Mouse (Mus musculus): ENCODE measurements around the gene Ube2m.
"Not testable (repeated sequence)": the region's sequence is repeated elsewhere in the genome, so short reads cannot be mapped to it uniquely, and the experiment has no call there.

The Ube2m gene

DNA sequence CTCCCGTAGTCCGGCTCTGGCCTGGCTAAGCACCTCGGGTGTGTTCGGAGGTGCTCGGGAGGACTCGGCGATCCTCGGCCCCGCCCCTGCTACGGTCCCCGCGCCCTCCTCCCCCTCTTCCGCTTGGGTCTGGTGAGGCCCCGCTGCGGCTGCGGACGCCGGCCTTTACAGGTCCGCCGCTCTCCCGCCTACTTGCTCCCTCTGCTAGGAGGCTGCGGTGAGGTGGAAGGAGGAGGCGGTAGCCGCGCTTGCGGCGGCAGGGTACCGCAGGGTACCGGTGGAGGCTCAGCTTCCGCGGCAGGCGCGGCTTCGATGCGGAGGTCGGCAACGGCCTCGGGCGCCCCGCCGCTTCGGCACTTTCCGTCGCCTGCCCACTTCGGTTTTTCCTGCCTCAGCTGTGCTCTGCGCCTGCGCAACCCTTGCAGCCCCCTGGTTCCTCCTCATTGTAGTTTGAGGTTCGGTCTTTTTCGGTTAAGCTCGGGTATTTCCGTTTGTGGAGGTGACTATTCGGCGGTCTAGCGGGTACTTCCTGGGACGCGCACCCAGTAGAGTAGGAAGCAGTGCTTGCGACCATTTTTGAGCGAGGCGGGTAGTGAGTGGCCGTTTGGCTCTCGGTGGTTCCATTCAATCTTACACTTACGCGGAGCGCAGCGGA, at the start of gene Ube2m:
TSS of gene Ube2m (minus strand) at position 375 of the 655 bp plus-strand sequence.
- DNase-seq (ENCODE audit: low read depth) = peak; percentile 99

DNA sequence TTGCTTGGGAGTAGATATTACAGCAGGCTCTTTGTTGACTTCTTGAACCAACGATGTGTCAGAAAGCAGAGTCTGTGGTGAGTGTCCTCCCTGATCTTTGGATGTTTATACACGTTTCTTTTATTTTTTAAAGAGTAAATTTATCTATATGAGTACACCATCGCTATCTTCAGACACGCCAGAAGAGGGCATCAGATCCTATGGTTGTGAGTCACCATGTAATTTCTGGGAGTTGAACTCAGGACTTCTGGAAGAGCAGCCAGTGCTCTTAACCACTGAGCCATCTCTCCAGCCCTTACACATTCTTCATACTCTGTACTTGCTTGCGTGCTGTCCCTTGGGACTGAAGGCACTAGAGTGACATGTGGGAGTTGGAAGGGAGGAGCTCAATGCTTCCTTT, 34.2 kb upstream of the Ube2m start:
- no peak for DNase-seq (ENCODE audit: low read depth)

- not testable (repeated sequence) for DNase-seq (ENCODE audit: low read depth)
Observed at GRCm38 (mm10) chr7:13063399-13063798, 25.3 kb upstream of the Ube2m start.

- no peak for DNase-seq (ENCODE audit: low read depth)
Observed at GRCm38 (mm10) chr7:13059536-13059935, 21.5 kb upstream of the Ube2m start.

DNA sequence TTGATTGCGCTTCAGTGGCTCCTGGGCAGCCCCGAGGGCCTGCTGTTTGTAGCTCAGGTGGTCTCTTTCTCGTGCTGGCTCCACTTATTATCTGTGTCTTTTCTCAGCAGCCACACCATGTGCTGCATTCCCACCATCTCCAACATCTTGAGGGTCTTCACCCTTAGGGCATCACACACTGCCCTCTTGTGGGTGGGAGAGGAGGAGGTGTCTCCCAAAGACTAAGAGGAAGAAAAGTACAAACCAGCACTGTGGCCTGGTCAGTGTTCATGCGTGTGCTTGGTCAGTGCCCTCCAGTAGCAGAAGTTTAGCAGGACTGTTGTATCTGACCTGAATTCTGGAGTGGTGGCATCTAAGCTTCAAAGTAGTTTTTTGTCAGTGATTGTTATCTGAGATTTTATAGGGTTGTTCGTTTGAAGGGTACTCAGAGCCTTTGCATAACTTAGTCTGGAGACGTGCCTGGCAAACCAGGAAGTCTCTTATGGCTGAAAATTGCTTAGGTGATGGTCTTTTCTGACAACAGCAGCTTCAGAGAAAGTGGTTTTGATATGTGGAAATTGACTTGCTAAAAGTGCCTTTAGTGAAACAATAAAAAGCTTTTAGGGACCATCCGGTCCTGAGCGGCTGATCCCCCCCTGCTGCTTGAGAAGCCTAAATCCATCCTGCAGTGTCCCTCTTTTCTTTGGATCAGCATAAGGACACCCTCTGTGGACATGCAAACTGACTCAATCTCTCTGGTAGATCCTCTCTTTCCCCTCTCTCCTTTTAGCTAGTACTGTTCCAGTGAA, 19.0 kb upstream of the Ube2m start:
- DNase-seq (ENCODE audit: low read depth) = no peak

GRCm38 (mm10) chr7:13054287-13055010, 16.4 kb upstream of the Ube2m start, which contains the start of gene Mzf1:
TSS of gene Mzf1 (minus strand) at chr7:13054764.
- peak; percentile 86 for DNase-seq (ENCODE audit: low read depth)

- DNase-seq (ENCODE audit: low read depth) = no peak
Observed at GRCm38 (mm10) chr7:13053961-13054286, 15.8 kb upstream of the Ube2m start.

- DNase-seq (ENCODE audit: low read depth) = no peak
Observed at GRCm38 (mm10) chr7:13053501-13053900, 15.4 kb upstream of the Ube2m start.

- DNase-seq (ENCODE audit: low read depth) = no peak
Observed at GRCm38 (mm10) chr7:13053001-13053400, 14.9 kb upstream of the Ube2m start.

GRCm38 (mm10) chr7:13046084-13046483, 8.0 kb upstream of the Ube2m start:
- no peak for DNase-seq (ENCODE audit: low read depth)

- DNase-seq (ENCODE audit: low read depth) = no peak
Observed at GRCm38 (mm10) chr7:13044254-13044625, 6.2 kb upstream of the Ube2m start.

GRCm38 (mm10) chr7:13043445-13044253, 5.6 kb upstream of the Ube2m start:
- DNase-seq (ENCODE audit: low read depth) = no peak

GRCm38 (mm10) chr7:13043120-13043444, 5.0 kb upstream of the Ube2m start:
- no peak for DNase-seq (ENCODE audit: low read depth)

- DNase-seq (ENCODE audit: low read depth) = no peak
Observed at GRCm38 (mm10) chr7:13042511-13042910, 4.4 kb upstream of the Ube2m start.

GRCm38 (mm10) chr7:13041256-13041655, 3.2 kb upstream of the Ube2m start:
- no peak for DNase-seq (ENCODE audit: low read depth)

- no peak for DNase-seq (ENCODE audit: low read depth)
Observed at GRCm38 (mm10) chr7:13039181-13039580, 1.1 kb upstream of the Ube2m start.

GRCm38 (mm10) chr7:13038621-13039169, 620 bp upstream of the Ube2m start:
- no peak for DNase-seq (ENCODE audit: low read depth)

DNA sequence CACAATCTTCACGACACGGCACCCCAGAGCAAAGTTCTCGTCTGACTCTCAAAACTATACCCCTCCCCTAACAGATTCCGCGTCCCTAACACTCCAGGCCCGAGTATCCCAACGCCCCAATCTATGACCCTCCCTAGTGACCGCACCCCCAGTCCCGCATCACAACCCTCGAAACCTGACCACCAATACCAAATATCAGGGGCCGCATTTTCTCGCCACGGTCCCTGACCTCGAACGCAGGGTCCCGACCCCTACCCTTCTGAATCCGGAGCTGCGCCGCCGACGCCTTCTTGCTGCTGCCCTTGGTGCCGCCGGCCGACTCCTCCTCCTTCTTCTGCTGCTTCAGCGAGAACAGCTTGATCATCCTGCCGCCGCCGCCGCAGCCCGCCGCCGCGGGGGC, 709 bp downstream of the Ube2m start:
- DNase-seq (ENCODE audit: low read depth) = no peak

DNA sequence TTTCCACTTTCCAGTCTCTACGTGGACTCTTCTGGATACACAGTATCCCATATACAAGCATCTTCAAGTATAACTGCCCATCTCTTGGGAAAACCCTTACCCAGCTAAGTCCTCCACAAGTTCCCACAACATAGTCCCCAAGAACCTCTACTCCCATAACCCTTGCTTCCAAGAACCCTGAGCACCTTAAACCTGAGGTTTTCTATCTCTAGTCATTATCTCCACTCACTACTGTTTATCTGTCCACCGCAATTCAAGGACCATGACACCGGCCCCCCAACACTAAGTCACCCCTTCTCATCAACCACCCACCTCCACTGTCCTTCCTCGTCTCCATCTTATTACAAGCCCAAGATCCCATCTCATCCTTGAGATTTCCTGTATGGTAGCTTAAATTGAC, 1.3 kb downstream of the Ube2m start:
- no peak for DNase-seq (ENCODE audit: low read depth)

DNA sequence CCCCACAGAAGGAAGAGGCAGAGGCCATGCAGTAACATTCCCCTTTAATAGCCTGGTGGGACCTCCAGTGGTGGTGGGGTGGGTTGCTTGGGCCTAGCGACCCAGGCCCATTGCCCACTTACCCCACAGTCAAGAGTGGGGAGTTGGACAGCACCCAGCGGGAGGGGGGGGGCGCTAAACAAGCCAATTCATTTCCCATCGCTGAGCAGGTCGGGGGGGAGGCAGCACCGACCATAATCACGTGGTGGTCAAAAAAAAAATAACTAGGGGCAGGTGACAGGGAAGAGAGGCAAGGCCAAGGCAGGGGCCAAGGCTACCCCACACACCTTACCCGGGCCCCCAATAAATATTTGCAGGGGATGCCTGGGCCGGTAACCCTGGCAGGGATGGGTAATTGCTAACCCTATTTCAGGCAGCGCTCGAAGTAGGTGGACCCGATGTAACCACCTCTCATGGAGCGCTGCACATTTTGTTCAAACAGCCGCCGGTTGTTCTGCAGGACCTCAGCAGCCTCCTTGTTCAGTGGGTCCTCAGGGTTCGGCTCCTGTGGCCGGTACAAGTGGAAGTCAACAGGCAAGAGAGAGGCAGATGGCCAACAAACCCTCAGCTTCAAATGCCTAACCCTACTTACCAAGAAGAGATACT, 2.7 kb downstream of the Ube2m start:
- no peak for DNase-seq (ENCODE audit: low read depth)

- peak; percentile 94 for DNase-seq (ENCODE audit: low read depth)
Observed at GRCm38 (mm10) chr7:13034148-13034977, 3.7 kb downstream of the Ube2m start, which contains the start of gene Chmp2a. TSS of gene Chmp2a (minus strand) at chr7:13034807.
